18 mouse cellular contexts compared by ENCODE assay signal in genomic region chr10:120251791-120252190, GRCm38 (mm10).
"Had no signal": no experiment of that assay in that cellular context is flagged by ENCODE, and none has a peak within 500 bp of the region (broad histone marks: within the 10 kb centered on the region; RNA-seq: fewer than 3 reads in every experiment).

No protein-coding gene starts in this region.

- H3K4me3 ChIP-seq: limb, embryonic 13.5 days; liver, embryonic 13.5 days; midbrain, embryonic 12.5 days; midbrain, embryonic 15.5 days; neural tube, embryonic 12.5 days; neural tube, embryonic 15.5 days had no signal

- H3K9ac ChIP-seq: limb, embryonic 13.5 days; liver, embryonic 13.5 days; midbrain, embryonic 12.5 days; midbrain, embryonic 15.5 days; neural tube, embryonic 12.5 days; neural tube, embryonic 15.5 days had no signal

- H3K27me3 ChIP-seq: limb, embryonic 13.5 days; liver, embryonic 13.5 days; midbrain, embryonic 15.5 days; neural tube, embryonic 12.5 days; neural tube, embryonic 15.5 days had no signal

- H3K4me2 ChIP-seq: liver, embryonic 13.5 days; midbrain, embryonic 12.5 days; midbrain, embryonic 15.5 days; neural tube, embryonic 12.5 days; neural tube, embryonic 15.5 days had no signal

- H3K9me3 ChIP-seq: limb, embryonic 13.5 days; liver, embryonic 13.5 days; midbrain, embryonic 12.5 days; midbrain, embryonic 15.5 days; neural tube, embryonic 12.5 days; neural tube, embryonic 15.5 days had no signal

- H3K4me1 ChIP-seq: liver, embryonic 13.5 days; midbrain, embryonic 12.5 days; midbrain, embryonic 15.5 days had no signal

- DNase-seq: kidney, adult 8-10 months; kidney, postnatal 14 days; kidney, postnatal 4 days; liver, embryonic 13.5 days; lung, adult 2 months; lung, postnatal 14 days; lung, postnatal 4 days; right cerebral cortex, adult 18-20 months; right cerebral cortex, postnatal 14 days; right cerebral cortex, postnatal 4 days; thymus, adult 2 months; thymus, postnatal 25 days had no signal

- H3K36me3 ChIP-seq: limb, embryonic 13.5 days; liver, embryonic 13.5 days; midbrain, embryonic 12.5 days; midbrain, embryonic 15.5 days; neural tube, embryonic 12.5 days; neural tube, embryonic 15.5 days had no signal

- H3K27ac ChIP-seq: limb, embryonic 13.5 days; liver, embryonic 13.5 days; midbrain, embryonic 12.5 days; midbrain, embryonic 15.5 days; neural tube, embryonic 12.5 days; neural tube, embryonic 15.5 days; stomach, postnatal 0 days had no signal

- ATAC-seq: midbrain, embryonic 15.5 days had no signal
